Mouse (Mus musculus) hindbrain, embryonic 15.5 days (tissue): Measurements from ENCODE around the gene Ctf1. TPM values are rescaled to one million over a fixed set of nuclear protein-coding genes. Genes with fewer than 3 reads are reported as not detected.

Experiments
- ATAC-seq: fragments of 200-750 bp; cut with Nextera tagmentation; 2 replicates; pipeline ENCODE4 v1.8.0; 2017; ENCODE audit warnings: low read depth, moderate number of reproducible peaks, moderate TSS enrichment; ENCODE audit not compliant: low FRiP score
- H3K27ac ChIP-seq: fragments of 300-500 bp; sonication (generic); replicated peaks from 2 replicates; pipeline ENCODE4 v1.5.1; 2015; ENCODE audit warnings: mild to moderate bottlenecking, inconsistent platforms
- H3K27me3 ChIP-seq: fragments of 300-500 bp; sonication (generic); 2 replicates; pipeline ENCODE4 v1.6.1; 2015; ENCODE audit warnings: control low read depth, inconsistent platforms
- H3K36me3 ChIP-seq: fragments of 300-500 bp; sonication (generic); 2 replicates; pipeline ENCODE4 v1.6.1; 2015; ENCODE audit warnings: control low read depth, inconsistent platforms
- H3K4me1 ChIP-seq: fragments of 300-500 bp; sonication (generic); replicated peaks from 2 replicates; pipeline ENCODE4 v1.6.1; 2015; ENCODE audit warnings: control low read depth, inconsistent platforms
- H3K4me2 ChIP-seq: fragments of 300-500 bp; sonication (generic); 2 replicates; pipeline ENCODE4 v1.6.1; 2015; ENCODE audit warnings: moderate library complexity, mild to moderate bottlenecking, inconsistent platforms
- H3K4me3 ChIP-seq: fragments of 300-500 bp; sonication (generic); 2 replicates; pipeline ENCODE4 v1.5.1; 2015; ENCODE audit warnings: mild to moderate bottlenecking, inconsistent platforms
- H3K9ac ChIP-seq: fragments of 300-500 bp; sonication (generic); 2 replicates; pipeline ENCODE4 v1.6.1; 2015; ENCODE audit warnings: inconsistent platforms
- H3K9me3 ChIP-seq: fragments of 300-500 bp; sonication (generic); 2 replicates; pipeline ENCODE4 v1.6.1; 2016; ENCODE audit warnings: control low read depth, inconsistent platforms
- WGBS: fragments of 180-500 bp; shearing (Covaris S2); methylation state at CpG from one replicate; pipeline ENCODE4 v1.1.7; 2015; 5-methylcytosine and 5-hydroxymethylcytosine counted together
- microRNA counts: library from miRNA; unstranded; fragments of <30 nt; microRNA quantifications from one replicate; lab custom pipeline; 2016
- microRNA-seq: library from miRNA; unstranded; fragments of <30 nt; microRNA quantifications from one replicate; pipeline ENCODE4, GENCODE M21; 2016
- polyA plus RNA-seq: library from polyadenylated mRNA; unstranded; fragments of >200 nt; fragmentation: Nextera tagmentation; extraction: Ambion mirVana; gene quantifications from 2 replicates; pipeline ENCODE4 v1.2.1, GENCODE M21; 2015

Ctf1 gene
- polyA plus RNA-seq, 1 experiment from 2014 or later = 5.4 TPM

DNA sequence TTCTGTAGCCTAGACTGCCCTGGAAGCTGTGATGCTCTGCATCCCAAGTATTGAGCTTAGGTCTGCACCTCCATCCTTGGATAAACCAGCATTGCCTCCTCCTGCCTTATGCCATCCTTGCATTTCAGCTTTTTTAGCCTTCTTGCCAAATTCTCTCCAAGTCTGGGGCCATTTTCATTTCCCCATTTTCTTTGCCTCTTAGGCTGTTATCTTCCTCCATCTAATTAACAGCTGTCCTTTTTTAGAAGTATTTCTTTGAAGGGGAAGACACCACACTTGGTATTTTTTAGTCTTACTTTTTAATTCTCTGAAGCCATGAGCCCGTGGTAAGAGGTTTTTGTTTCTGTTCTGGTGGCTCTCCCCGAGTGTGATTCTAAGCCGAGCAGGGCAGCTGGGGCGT, 51.1 kb downstream of the Ctf1 start:
- Histone ChIP-seq H3K27me3 (no peaks in the 10 kb centered on the region), H3K9ac (no peak overlapping the region), H3K4me1 (peaks cover 3% of the 10 kb centered on the region), H3K4me3 (no peak overlapping the region), H3K36me3 (peaks cover 73% of the 10 kb centered on the region), H3K9me3 (no peaks in the 10 kb centered on the region), H3K27ac (no peak overlapping the region), H3K4me2 (no peak overlapping the region)
- WGBS = 91% methylated on average over 4 of the region's 4 CpGs
- no peak for ATAC-seq

DNA sequence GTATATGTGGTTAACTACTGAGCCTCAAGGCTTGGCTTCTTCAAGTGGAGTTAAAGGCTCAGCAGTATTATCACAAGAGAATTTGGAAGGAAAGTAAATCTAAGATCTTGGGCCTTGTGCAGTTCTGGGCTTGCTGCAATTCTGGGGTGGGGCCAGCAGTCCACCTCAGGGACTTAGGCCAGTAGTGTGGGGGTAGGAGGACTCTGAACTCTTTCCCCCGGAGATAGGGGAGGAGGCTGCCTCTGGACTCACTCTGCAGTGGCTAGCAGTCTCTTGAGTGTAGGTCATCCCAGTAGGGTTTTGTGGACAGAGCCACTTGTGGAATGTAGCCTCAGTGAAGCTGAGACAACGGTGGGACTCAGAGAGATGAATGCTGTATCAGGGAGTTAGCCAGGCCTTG, 53.2 kb downstream of the Ctf1 start:
- Histone ChIP-seq H3K36me3 (peaks cover 63% of the 10 kb centered on the region), H3K9ac (no peak overlapping the region), H3K4me3 (no peak overlapping the region), H3K9me3 (no peaks in the 10 kb centered on the region), H3K4me2 (no peak overlapping the region), H3K27me3 (no peaks in the 10 kb centered on the region), H3K27ac (no peak overlapping the region), H3K4me1 (peaks cover 24% of the 10 kb centered on the region)
- no peak for ATAC-seq
- WGBS = 93% methylated on average over 2 of the region's 2 CpGs

DNA sequence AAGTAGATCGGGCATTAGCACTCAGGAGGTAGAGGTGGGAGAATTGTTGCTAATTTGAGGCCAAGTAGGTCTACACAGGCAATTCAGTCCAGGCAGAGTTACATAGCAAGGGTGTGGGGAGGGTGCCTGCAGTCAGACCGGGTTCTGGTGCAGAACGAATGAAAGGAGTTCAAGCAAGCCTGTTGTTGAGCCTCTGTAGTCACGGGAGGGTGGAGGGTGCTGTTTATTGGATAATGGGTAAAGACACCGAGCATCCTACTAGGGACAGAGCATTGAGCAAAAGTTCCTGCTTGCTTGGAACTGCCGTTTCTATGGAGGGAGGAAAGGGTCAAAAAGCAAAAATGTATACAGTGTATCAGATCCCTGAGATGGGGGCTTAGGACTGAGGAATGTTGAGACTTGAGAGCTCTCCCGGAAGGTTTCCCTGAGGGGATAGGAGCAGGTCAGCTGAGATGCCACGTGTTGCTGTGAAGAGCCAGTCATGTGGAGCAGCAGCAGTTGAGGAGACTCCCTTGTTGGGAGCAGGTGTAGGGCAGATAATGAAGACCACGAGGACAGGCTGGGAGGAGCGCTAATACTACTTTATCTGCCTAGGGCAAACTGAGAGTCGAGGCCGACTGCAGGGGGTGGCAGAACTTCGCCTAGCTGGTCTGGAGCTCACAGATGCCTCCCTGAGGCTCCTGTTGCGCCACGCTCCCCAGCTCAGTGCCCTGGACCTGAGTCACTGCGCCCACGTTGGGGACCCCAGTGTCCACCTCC, 54.5 kb downstream of the Ctf1 start:
- Histone ChIP-seq H3K27me3 (no peaks in the 10 kb centered on the region), H3K9ac (no peak overlapping the region), H3K4me3 (no peak overlapping the region), H3K4me1 (peaks cover 27% of the 10 kb centered on the region), H3K9me3 (no peaks in the 10 kb centered on the region), H3K27ac (no peak overlapping the region), H3K36me3 (peaks cover 55% of the 10 kb centered on the region), H3K4me2 (no peak overlapping the region)
- WGBS = 80% methylated on average over 17 of the region's 17 CpGs
- ATAC-seq = no peak

MicroRNAs encoded within 50 kb of the gene (microRNA counts, 519-probe panel; counts per million panel counts)
- microRNA mmu-miR-762 (lab: Ali Mortazavi, UCI) = 2,428 counts per million, percentile 36 among the panel's probes with 10 or more counts

Small RNA genes within 50 kb of the gene (microRNA-seq; reads per million reads assigned to microRNA genes)
- not detected for gene Mir762

Other genes with a start within 250 kb of the Ctf1 start
- 13.9 and 15.4 TPM in 2 replicates for gene Fbrs, start 233.5 kb upstream of the Ctf1 start, polyA plus RNA-seq
- 57.2 and 57.4 TPM in 2 replicates for gene Srcap, start 200.8 kb upstream of the Ctf1 start, polyA plus RNA-seq
- gene Gm42715, start 193.2 kb upstream of the Ctf1 start, polyA plus RNA-seq = 14.7 and 15.6 TPM in 2 replicates
- 7.6 and 10.3 TPM in 2 replicates for gene Tmem265, start 151.3 kb upstream of the Ctf1 start, polyA plus RNA-seq
- gene Phkg2, start 139.4 kb upstream of the Ctf1 start, polyA plus RNA-seq = 59.3 and 59.4 TPM in 2 replicates
- gene Ccdc189, start 124.1 kb upstream of the Ctf1 start, polyA plus RNA-seq = 10.1 and 12.2 TPM in 2 replicates
- 41.4 and 44.9 TPM in 2 replicates for gene Rnf40, start 124.0 kb upstream of the Ctf1 start, polyA plus RNA-seq
- gene Zfp629, start 96.9 kb upstream of the Ctf1 start, polyA plus RNA-seq = 18.7 and 19.1 TPM in 2 replicates
- 53.2 and 55.1 TPM in 2 replicates for gene Bcl7c, start 3.8 kb upstream of the Ctf1 start, polyA plus RNA-seq
- 0.14 and 0.35 TPM in 2 replicates for gene Ctf2, start 19.4 kb downstream of the Ctf1 start, polyA plus RNA-seq
- 10.0 and 10.5 TPM in 2 replicates for gene Fbxl19, start 31.8 kb downstream of the Ctf1 start, polyA plus RNA-seq
- 9.2 and 10.4 TPM in 2 replicates for gene Orai3, start 57.1 kb downstream of the Ctf1 start, polyA plus RNA-seq
- gene Setd1a, start 63.9 kb downstream of the Ctf1 start, polyA plus RNA-seq = 20.0 and 20.1 TPM in 2 replicates
- gene Gm49388, start 72.9 kb downstream of the Ctf1 start, polyA plus RNA-seq = not detected in 2 replicates
- 9.7 and 10.5 TPM in 2 replicates for gene Hsd3b7, start 87.9 kb downstream of the Ctf1 start, polyA plus RNA-seq
- 21.5 and 22.4 TPM in 2 replicates for gene Stx4a, start 111.6 kb downstream of the Ctf1 start, polyA plus RNA-seq
- gene Stx1b, start 111.8 kb downstream of the Ctf1 start, polyA plus RNA-seq = 63.4 and 72.5 TPM in 2 replicates
- 9.3 and 9.8 TPM in 2 replicates for gene Zfp646, start 163.5 kb downstream of the Ctf1 start, polyA plus RNA-seq
- 35.1 and 36.9 TPM in 2 replicates for gene Zfp668, start 164.1 kb downstream of the Ctf1 start, polyA plus RNA-seq
- gene Prss53, start 178.2 kb downstream of the Ctf1 start, polyA plus RNA-seq = 1.2 and 1.5 TPM in 2 replicates
- not detected in 2 replicates for gene Gm21974, start 182.7 kb downstream of the Ctf1 start, polyA plus RNA-seq
- 69.6 and 71.5 TPM in 2 replicates for gene Vkorc1, start 182.9 kb downstream of the Ctf1 start, polyA plus RNA-seq
- 61.6 and 65.4 TPM in 2 replicates for gene Bckdk, start 191.3 kb downstream of the Ctf1 start, polyA plus RNA-seq
- gene Kat8, start 199.8 kb downstream of the Ctf1 start, polyA plus RNA-seq = 47.3 and 47.7 TPM in 2 replicates
- gene Prss8, start 217.4 kb downstream of the Ctf1 start, polyA plus RNA-seq = 0.54 TPM in 2 replicates
- 12.6 and 14.8 TPM in 2 replicates for gene Prss36, start 234.0 kb downstream of the Ctf1 start, polyA plus RNA-seq